Mouse (Mus musculus): ENCODE measurements around the gene Tulp1.

The Tulp1 gene

GRCm38 (mm10) chr17:28312232-28313211, 52.5 kb downstream of the Tulp1 start:
- DNase-seq, result peak; percentile 62 to 65

GRCm38 (mm10) chr17:28311366-28312132, 53.5 kb downstream of the Tulp1 start:
- DNase-seq, result peak in 1 of 2 experiments; percentile 10

GRCm38 (mm10) chr17:28310831-28311230, 54.2 kb downstream of the Tulp1 start:
- DNase-seq, result no peak

- DNase-seq, result peak; percentile 96 to 98
Measured at GRCm38 (mm10) chr17:28308297-28309195, 56.5 kb downstream of the Tulp1 start.

GRCm38 (mm10) chr17:28305172-28305571, 59.9 kb downstream of the Tulp1 start:
- DNase-seq, result no peak

Measured in cerebellum, postnatal 10 days (tissue).